Mouse (Mus musculus): Measurements from ENCODE around the gene Suox.
A peak's percentile ranks its signal among the peaks of the same experiment; 100 is the strongest.
"Not testable (repeated sequence)": the region's sequence is repeated elsewhere in the genome, so short reads cannot be mapped to it uniquely, and the experiment has no call there.

Suox gene

GRCm38 (mm10) chr10:128673763-128674468, at the start of gene Suox:
Gene Suox, minus strand, starts transcription at chr10:128674073.
- DNase-seq = peak; percentile 83

- no peak for DNase-seq
Measured at GRCm38 (mm10) chr10:128715559-128716537, 42.0 kb upstream of the Suox start.

DNA sequence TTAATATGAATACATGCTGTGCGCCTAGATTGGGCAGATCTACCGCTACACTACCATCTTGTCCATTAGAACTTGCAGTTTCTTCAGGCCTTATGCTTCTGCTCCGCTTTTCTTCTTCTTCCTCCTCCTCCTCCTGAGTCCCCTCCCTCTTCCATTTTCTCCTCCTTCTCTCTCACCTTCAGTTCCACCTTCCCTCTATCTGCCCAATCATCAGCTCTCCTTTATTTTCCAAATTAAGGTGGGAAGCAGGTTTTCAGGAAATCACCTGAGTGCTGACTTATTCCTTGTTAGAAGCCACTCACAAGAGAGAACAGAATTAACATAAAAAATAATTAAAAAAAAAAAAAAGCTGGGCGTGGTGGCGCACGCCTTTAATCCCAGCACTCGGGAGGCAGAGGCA, 37.4 kb upstream of the Suox start:
- not testable (repeated sequence) for DNase-seq

DNA sequence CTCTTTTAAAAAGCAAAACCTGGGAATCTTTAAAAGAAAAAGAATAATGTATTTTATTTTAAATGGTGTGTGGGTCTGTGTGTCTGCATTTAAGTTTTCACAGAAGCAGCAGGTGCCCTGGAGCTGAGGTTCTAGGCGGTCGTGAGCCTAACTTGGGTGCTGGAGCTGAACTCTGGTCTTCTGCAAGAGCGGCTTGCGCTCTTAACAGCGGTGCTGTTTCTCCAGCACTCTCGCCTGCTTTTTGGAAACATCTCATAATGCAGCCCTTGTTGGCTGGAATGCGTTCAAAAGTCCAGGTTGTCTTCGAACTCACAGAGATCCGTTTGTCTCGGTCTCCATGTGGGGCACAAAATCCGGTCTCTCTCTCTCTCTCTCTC, 31.4 kb upstream of the Suox start:
- DNase-seq = no peak

GRCm38 (mm10) chr10:128704491-128705316, 30.8 kb upstream of the Suox start, which contains the start of gene Cdk2:
Gene Cdk2, minus strand, starts transcription at chr10:128705031.
- DNase-seq = peak; percentile 90

GRCm38 (mm10) chr10:128703895-128704294, 30.0 kb upstream of the Suox start, which contains the start of gene Pmel:
Gene Pmel, plus strand, starts transcription at chr10:128704195.
- DNase-seq = no peak

DNA sequence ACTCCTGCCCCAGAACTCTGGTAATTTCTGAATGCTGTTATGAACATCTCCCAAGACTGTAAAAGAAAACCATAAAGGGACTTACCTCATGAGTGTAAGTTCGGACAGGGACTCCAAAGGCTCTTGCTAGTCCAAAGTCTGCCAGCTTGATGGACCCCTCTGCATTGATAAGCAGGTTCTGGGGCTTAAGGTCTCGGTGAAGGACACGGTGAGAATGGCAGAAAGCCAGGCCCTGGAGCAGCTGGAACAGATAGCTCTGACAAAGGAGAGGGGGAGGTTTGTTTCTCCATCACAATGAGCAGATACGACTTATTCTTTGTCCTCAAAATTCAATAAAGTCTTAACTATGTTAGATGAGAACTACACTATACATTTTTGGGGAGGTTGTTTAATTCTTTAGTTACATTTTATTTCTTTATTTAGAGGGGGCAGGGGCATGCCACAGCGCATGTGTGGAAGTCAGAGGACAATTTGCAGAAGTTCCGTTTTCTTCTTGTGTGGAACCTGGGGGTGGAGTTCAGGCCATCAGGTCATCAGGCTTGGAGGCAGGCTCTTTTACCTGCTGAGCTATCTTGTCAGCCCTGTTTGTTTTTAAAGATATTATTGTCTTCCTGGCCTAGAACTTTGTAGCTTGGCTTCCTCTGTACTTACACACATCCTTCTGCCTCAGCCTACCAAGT, 28.6 kb upstream of the Suox start:
- DNase-seq = no peak

DNA sequence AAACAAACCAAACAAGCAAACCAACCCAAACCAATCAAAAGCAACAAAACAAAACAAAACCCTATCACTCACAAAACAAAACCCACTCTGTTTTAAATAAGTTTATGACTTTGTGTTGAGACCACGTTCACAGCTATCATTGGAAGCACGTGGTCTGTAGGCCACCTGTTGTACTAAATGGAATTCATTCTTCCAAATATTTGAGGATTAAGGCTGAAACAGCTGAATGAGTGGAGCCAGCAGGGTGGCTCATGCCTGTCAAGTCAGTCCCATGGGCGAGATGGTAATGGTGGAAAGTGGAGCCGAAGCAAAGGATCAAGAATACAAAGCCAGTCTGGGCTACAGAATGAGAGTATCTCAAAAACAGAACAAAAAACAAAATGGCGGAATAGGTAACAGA, 26.8 kb upstream of the Suox start:
- DNase-seq = no peak

DNA sequence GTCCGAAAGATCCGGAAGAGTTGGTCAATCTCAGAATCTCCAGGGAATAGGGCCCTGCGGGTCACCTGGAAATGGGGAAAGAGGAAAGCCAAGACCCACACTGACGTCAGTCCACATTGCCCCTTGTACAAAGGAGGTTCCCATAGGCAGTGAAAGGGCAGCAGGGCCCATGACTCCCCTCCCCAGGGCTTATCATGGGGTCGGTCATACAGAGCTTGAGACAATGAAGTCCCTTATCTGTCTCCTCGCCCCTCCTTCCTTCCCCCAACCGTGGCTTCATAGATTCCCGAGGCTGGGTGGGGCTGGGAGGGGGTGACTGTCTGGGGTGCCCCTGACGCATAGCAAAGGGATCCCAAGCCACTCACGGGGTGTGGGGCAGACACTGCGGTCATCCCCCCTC, 25.7 kb upstream of the Suox start:
- no peak for DNase-seq

DNA sequence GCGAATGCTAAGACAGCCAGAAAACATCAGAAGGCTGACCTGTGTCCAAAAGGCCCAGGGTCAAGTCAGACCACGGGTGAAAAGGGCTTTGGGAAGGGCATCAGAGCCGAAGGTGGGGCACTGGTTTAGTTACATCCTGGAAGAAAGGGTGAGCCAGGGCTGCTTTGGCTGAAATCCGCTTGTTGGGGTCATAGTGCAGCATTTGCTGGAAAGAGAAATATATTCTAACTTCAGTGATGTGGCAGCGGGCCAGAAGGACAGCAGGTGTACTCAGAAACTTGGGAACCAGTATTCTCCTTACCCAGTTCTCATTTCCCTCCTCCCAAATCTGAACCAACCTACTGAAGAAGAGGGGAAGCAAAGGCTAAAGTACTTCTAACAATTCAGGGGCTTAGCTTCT, 25.1 kb upstream of the Suox start:
- peak; percentile 61 for DNase-seq

DNA sequence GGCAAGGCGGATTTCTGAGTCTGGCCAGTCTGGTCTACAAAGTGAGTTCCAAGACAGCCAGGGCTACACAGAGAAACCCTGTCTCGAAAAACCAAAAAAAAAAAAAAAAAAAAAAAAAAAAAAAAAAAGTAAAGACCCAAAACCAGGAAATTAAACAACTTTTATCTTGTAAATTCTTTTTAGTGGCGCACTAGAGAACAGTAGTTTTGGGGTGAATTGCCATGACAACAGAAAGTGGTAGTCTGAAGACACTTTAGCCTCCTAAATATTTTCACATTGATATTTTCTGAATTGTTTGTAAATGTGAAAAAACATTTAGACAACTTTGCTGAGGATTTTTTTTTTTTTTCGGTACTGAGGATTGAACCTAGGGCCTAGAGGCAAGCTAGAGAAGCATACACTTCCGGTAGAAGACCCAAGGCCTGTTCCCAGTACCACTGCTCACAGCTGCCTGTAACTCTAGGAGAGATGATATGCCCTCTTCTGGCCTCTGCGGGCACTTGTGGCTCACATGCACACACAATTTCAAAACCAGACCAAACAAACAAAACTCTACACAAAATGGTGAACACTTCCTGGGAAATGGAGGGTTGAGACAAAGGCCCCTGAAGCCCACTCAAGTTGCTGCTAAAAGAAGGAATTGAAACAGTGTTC, 23.3 kb upstream of the Suox start:
- no peak for DNase-seq

DNA sequence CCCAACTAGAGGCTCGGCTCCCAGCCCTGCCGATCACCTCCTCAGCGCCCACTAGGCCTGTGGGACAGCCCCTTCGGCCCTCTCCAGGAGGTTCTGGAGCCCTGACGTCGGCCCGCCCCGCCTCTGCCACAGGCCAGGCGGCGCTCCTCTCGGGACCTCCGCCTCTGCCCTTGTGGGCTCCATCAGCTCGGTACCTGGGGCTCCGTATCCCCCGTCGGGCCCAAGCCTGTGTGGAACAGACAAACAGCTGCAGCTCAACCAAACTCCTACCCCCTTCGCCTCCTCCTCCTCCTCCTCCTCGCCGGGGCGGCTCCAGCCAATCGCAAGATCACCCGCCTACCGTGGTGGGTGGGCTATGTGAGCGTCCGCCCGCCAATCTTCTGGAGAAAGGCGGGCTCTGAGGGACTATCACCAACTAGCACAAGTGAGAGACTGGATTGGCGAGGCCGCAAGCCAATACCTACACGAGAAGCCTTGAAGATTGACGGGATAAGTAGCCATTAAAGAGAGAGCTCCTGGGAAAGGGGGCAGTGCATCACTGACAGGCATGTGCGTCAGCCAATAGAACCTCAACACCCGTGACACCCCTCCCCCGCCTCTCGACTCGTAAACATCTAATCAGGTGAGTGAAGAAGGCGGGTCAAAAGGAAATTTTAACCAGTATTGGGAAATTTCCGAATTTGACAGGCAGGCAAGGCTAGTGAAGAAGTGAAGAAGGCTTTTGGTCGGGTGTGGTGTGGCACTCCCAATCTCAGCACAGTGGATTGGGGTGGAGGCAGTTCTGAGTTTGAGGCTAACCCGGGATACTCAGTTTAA, 22.3 kb upstream of the Suox start, which contains the start of gene Rab5b:
TSS of gene Rab5b (minus strand) at position 273 of the 816 bp plus-strand sequence.
- peak; percentile 100 for DNase-seq

- no peak for DNase-seq
Measured at GRCm38 (mm10) chr10:128695411-128695991, 21.6 kb upstream of the Suox start.

GRCm38 (mm10) chr10:128674469-128675008, 666 bp upstream of the Suox start:
- DNase-seq = no peak

- no peak for DNase-seq
Measured at GRCm38 (mm10) chr10:128671148-128671547, 2.7 kb downstream of the Suox start.

GRCm38 (mm10) chr10:128668790-128669672, 4.8 kb downstream of the Suox start:
- peak; percentile 77 for DNase-seq

- no peak for DNase-seq
Measured at GRCm38 (mm10) chr10:128665806-128666205, 8.1 kb downstream of the Suox start.

DNA sequence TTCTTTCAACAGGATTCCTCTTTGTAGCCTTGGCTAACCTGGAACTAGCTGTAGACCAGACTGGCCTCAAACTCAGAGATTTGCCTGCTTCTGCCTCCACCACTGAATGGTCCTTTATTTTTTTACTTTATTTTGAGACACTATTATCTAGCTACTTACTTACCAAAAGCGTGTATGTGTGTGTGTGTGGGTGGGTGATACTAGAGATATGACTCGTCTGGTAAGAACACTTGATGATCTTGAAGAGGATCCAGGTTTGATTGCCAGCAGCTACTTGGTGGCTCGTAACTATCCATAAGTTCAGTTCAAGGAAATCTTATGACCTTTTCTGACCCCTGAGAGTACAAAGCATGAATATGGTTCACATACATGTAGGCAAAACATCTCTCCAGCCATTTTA, 8.6 kb downstream of the Suox start:
- DNase-seq = no peak

GRCm38 (mm10) chr10:128664808-128665207, 9.1 kb downstream of the Suox start:
- DNase-seq = no peak
